Mouse (Mus musculus) heart, postnatal 0 days (tissue): ENCODE measurements around the gene Upb1.

Experiments used
- CTCF ChIP-seq: IDR thresholded peaks from 2 replicates; pipeline ENCODE4 v1.5.1; 2016; ENCODE audit warnings: antibody characterized with exemption, control low read depth, low read depth
- EP300 ChIP-seq: IDR thresholded peaks from 2 replicates; pipeline ENCODE4 v1.6.1; 2016; ENCODE audit warnings: antibody characterized with exemption, low read depth

- no peak for TF ChIP-seq EP300
- no peak for TF ChIP-seq CTCF
Observed at GRCm38 (mm10) chr10:75430147-75430537, 29.2 kb downstream of the Upb1 start.
